Mouse (Mus musculus) cerebellum, postnatal 4 days (tissue): ENCODE results near the gene Rbfox1.

Experiments
- DNase-seq, 2 experiments: peaks; one replicate each; pipeline ENCODE4 v3.0.0; 2022; ENCODE audit warnings: low spot score in 2 of 2, mixed read lengths in 1 of 2

Gene Rbfox1

GRCm38 (mm10) chr16:5884746-5885689, at the start of gene Rbfox1:
TSS of gene Rbfox1 (plus strand) at chr16:5885355.
- DNase-seq: peak; percentile 23 to 44

- DNase-seq: no peak
These were observed 48.4 kb upstream of the Rbfox1 start for GRCm38 (mm10) chr16:5836744-5837143.

- DNase-seq: no peak
These were observed 44.0 kb upstream of the Rbfox1 start for GRCm38 (mm10) chr16:5841167-5841566.

- DNase-seq: no peak
These were observed 39.5 kb upstream of the Rbfox1 start for GRCm38 (mm10) chr16:5845645-5846044.

GRCm38 (mm10) chr16:5853055-5853454, 32.1 kb upstream of the Rbfox1 start:
- no peak for DNase-seq

GRCm38 (mm10) chr16:5864350-5864749, 20.8 kb upstream of the Rbfox1 start:
- no peak for DNase-seq

- DNase-seq: no peak
These were observed 18.2 kb upstream of the Rbfox1 start for GRCm38 (mm10) chr16:5866966-5867365.

GRCm38 (mm10) chr16:5870391-5870790, 14.8 kb upstream of the Rbfox1 start:
- no peak for DNase-seq

- peak; percentile 62 to 77 for DNase-seq
These were observed 3.3 kb upstream of the Rbfox1 start for GRCm38 (mm10) chr16:5881820-5882219.

- no peak for DNase-seq
These were observed 515 bp downstream of the Rbfox1 start for GRCm38 (mm10) chr16:5885690-5886050.

GRCm38 (mm10) chr16:5895564-5895963, 10.4 kb downstream of the Rbfox1 start:
- no peak for DNase-seq

GRCm38 (mm10) chr16:5898330-5898729, 13.2 kb downstream of the Rbfox1 start:
- no peak for DNase-seq

- no peak for DNase-seq
These were observed 25.6 kb downstream of the Rbfox1 start for GRCm38 (mm10) chr16:5910742-5911141.

GRCm38 (mm10) chr16:5911880-5912327, 26.7 kb downstream of the Rbfox1 start:
- DNase-seq: peak; percentile 47 to 76

GRCm38 (mm10) chr16:5917937-5918336, 32.8 kb downstream of the Rbfox1 start:
- no peak for DNase-seq

GRCm38 (mm10) chr16:5926986-5927385, 41.8 kb downstream of the Rbfox1 start:
- no peak for DNase-seq

- peak; percentile 75 to 87 for DNase-seq
These were observed 46.5 kb downstream of the Rbfox1 start for GRCm38 (mm10) chr16:5931680-5932079.

- no peak for DNase-seq
These were observed 54.9 kb downstream of the Rbfox1 start for GRCm38 (mm10) chr16:5940016-5940415.

- no peak for DNase-seq
These were observed 60.5 kb downstream of the Rbfox1 start for GRCm38 (mm10) chr16:5945682-5946081.

- no peak for DNase-seq
These were observed 68.0 kb downstream of the Rbfox1 start for GRCm38 (mm10) chr16:5953106-5953505.

- no peak for DNase-seq
These were observed 72.3 kb downstream of the Rbfox1 start for GRCm38 (mm10) chr16:5957418-5957817.

- no peak for DNase-seq
These were observed 76.6 kb downstream of the Rbfox1 start for GRCm38 (mm10) chr16:5961786-5962185.

GRCm38 (mm10) chr16:5974172-5974571, 89.0 kb downstream of the Rbfox1 start:
- DNase-seq: no peak
